Mouse (Mus musculus) ovary, adult 10 weeks (tissue): ENCODE measurements around the gene Dpep1. TPM values are rescaled to one million over a fixed set of nuclear protein-coding genes. Genes with fewer than 3 reads are reported as not detected.

Experiments used
- polyA plus RNA-seq: library from polyadenylated mRNA; stranded (reverse); fragments of 350-450 nt; fragmentation: Illumina TruSeq; extraction: RNeasy Lipid Tissue Mini Kit (QIAGEN cat#74804); gene quantifications from one replicate; pipeline ENCODE4 v1.2.3, GENCODE M21; 2014

Gene Dpep1
- polyA plus RNA-seq = 1.4 TPM

GRCm38 (mm10) chr8:123185566-123186409 is at the start of gene Dpep1:
TSS of gene Dpep1 (plus strand) at chr8:123186242.

GRCm38 (mm10) chr8:123157888-123158465 is 28.1 kb upstream of the Dpep1 start, which contains the start of gene Sult5a1:
TSS of gene Sult5a1 (minus strand) at chr8:123158315.

DNA sequence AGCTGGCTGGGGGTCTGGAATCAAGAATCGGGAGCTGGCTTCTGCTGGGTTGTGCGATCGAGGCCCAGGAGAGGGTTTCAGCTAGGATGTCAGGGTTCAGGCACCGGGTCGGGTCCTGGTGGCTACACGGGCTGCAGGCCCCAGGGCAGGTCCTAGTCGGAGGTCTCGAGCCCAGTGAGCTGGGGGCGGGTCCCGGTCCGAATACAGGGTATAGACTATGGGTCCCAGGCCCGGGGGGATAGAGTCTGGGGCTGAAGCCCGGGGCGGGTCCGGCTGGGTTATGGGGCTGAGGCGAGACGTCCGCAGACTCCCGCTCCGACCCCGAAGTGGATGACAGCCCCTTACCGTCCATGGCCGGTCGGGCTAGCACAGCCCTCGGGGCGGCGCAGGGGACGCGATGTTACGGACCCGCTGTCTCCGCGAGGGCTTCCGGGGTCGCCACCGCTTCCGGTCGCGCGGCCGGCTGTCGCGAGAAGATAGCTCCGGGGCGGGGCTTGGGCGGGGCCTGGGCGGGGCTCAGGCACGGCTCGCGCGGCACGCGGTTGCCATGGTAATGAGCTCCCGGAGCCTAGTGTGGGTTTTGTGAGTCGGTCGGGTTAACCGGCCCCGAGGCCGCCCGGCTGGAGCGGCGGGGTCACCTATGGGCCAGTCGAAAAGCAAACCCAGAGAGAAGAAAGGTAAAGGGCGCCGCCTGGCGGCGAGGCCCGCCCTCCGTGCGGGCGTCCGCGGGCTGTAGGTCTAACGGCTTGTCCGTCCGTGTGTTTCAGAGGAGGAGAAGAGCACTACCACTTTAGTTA is 26.5 kb downstream of the Dpep1 start, which contains the start of the genes Chmp1a and Spata33:
Gene Chmp1a (minus strand): TSS at position 443 of the 797 bp plus-strand sequence.
Gene Spata33 (plus strand): TSS at position 512 of the 797 bp plus-strand sequence.

DNA sequence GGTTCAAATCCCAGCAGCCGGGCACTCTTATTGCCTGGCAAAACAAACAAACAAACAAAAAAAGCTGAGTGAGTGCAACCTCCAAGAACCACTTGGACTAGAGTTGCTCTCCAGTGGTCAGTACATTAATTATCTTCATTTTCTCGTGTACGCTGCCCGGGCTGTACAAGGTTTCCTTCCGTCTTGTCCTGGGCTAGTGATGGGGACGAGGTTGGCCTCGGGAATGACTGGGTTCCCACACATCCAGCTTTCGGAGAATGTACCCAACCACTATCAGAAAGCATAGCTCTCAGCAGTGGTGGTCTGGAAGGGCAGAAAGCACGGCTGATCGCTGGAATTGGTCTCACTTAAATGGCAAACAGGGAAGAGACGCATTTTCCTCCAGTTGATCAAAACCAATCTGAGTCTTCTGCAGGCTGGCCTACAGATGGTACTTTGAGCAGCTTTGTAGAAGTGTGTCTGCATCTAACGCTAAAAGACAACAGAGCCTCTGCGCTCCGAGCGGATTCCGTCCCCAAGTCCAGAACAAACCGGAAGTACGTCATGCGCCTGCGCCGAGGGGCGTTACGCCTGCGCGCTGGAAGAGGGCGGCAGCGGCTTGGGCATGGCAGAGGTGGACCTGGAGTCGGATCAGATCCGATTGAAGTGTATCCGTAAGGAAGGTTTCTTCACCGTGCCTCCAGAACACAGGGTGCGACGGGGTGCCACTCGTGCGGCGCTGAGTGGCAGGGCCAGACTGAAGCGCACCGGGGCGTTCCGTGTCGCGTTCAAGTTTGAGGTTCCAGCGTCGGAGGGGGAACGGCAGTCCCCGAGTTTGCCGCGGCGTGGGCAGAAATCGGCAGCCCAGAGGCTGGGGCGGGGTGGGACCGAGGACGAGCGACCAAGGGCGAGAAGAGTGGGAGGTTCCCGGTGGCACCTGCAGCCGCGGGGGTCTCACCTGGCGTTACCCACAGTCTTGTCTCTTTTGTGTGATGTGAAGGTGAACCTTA is 38.5 kb downstream of the Dpep1 start, which contains the start of gene Cdk10:
Gene Cdk10 (plus strand): TSS at position 565 of the 989 bp plus-strand sequence.

GRCm38 (mm10) chr8:123235520-123236497 is 49.8 kb downstream of the Dpep1 start, which contains the start of gene Spata2l:
TSS of gene Spata2l (minus strand) at chr8:123236233.

Other genes with a start within 250 kb of the Dpep1 start
- 57.1 TPM for gene Ankrd11, start 144.0 kb upstream of the Dpep1 start, polyA plus RNA-seq
- 16.1 TPM for gene Spg7, start 123.3 kb upstream of the Dpep1 start, polyA plus RNA-seq
- 52.1 TPM for gene Rpl13, start 83.9 kb upstream of the Dpep1 start, polyA plus RNA-seq
- gene Cpne7, start 68.9 kb upstream of the Dpep1 start, polyA plus RNA-seq = not detected
- 1.1 TPM for gene Sult5a1, start 27.9 kb upstream of the Dpep1 start, polyA plus RNA-seq
- gene Chmp1a, start 26.5 kb downstream of the Dpep1 start, polyA plus RNA-seq = 3.4 TPM
- 2.8 TPM for gene Spata33, start 26.6 kb downstream of the Dpep1 start, polyA plus RNA-seq
- 1.3 TPM for gene Cdk10, start 38.6 kb downstream of the Dpep1 start, polyA plus RNA-seq
- gene Spata2l, start 50.0 kb downstream of the Dpep1 start, polyA plus RNA-seq = not detected
- gene Zfp276, start 68.0 kb downstream of the Dpep1 start, polyA plus RNA-seq = 1.4 TPM
- 1.2 TPM for gene Vps9d1, start 68.1 kb downstream of the Dpep1 start, polyA plus RNA-seq
- gene Fanca, start 132.3 kb downstream of the Dpep1 start, polyA plus RNA-seq = 0.97 TPM
- not detected for gene Spire2, start 146.5 kb downstream of the Dpep1 start, polyA plus RNA-seq
- gene Tcf25, start 187.5 kb downstream of the Dpep1 start, polyA plus RNA-seq = 194 TPM
- gene Mc1r, start 220.9 kb downstream of the Dpep1 start, polyA plus RNA-seq = not detected
- gene Tubb3, start 225.2 kb downstream of the Dpep1 start, polyA plus RNA-seq = 1.1 TPM
- 2.8 TPM for gene Def8, start 237.3 kb downstream of the Dpep1 start, polyA plus RNA-seq